Mouse (Mus musculus): ENCODE data around the gene Rpl4.

DNA sequence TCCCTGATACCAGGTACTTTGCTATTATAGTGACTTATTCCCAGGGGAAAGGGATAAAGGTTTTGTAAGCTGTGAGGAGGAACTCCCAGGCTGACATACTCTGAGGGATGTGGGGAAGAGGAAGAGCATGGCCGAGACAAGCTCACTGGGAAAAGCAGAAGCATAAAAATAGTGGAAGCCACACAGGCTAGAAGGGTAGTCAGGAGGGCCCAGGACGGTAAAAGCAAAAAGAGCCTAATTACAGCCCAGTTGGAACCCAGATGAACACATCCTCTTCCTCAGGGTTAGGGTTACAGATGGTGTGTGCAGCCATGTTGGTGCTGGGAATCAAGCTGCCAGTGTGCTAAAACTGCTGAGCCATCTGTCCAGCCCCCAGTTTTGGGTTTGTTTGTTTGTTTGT lies 48.9 kb downstream of the Rpl4 start:
- no peak for TF ChIP-seq CTCF (IDR thresholded peaks at IDR 0.05; ENCODE audit: low read depth)
- TF ChIP-seq EP300 (optimal IDR thresholded peaks at IDR 0.05), result no peak

Measured in stomach, postnatal 0 days (tissue).